Mouse (Mus musculus): Measurements from ENCODE around the gene Cyp2j8. TPM values are rescaled to one million over a fixed set of nuclear protein-coding genes. Genes with fewer than 3 reads are reported as not detected.

The Cyp2j8 gene
- not detected in 2 replicates for polyA plus RNA-seq (2015; fragmentation: Nextera tagmentation; extraction: Ambion mirVana)

GRCm38 (mm10) chr4:96507286-96507685 is at the start of gene Cyp2j8:
Gene Cyp2j8, minus strand, starts transcription at chr4:96507386.

GRCm38 (mm10) chr4:96553133-96553819 is 46.1 kb upstream of the Cyp2j8 start, which contains the start of gene Cyp2j6:
Gene Cyp2j6, minus strand, starts transcription at chr4:96553661.

Other genes starting within 250 kb of the Cyp2j8 start
- not detected in 2 replicates for gene Cyp2j11, start 158.7 kb downstream of the Cyp2j8 start, polyA plus RNA-seq (2015; fragmentation: Nextera tagmentation; extraction: Ambion mirVana)
- gene Cyp2j6, start 46.3 kb upstream of the Cyp2j8 start, polyA plus RNA-seq (2015; fragmentation: Nextera tagmentation; extraction: Ambion mirVana) = 8.4 and 10.5 TPM in 2 replicates
- 3.6 and 4.0 TPM in 2 replicates for gene Cyp2j9, start 84.2 kb upstream of the Cyp2j8 start, polyA plus RNA-seq (2015; fragmentation: Nextera tagmentation; extraction: Ambion mirVana)
- not detected in 2 replicates for gene Cyp2j5, start 156.8 kb upstream of the Cyp2j8 start, polyA plus RNA-seq (2015; fragmentation: Nextera tagmentation; extraction: Ambion mirVana)

All from urinary bladder, postnatal 0 days (tissue).